Mouse (Mus musculus) hindbrain, embryonic 10.5 days (tissue): ENCODE measurements at regions not wholly inside any gene's neighbourhood (a gene's known extent, or its start where the extent isn't known, plus 50 kb on each side); places are given as distances from the start of the nearest gene placed in this dataset.

Experiments used
- DNase-seq: peaks from one replicate; pipeline ENCODE4 v3.0.0-alpha.2; 2017; ENCODE audit warnings: low spot score
- H3K27ac ChIP-seq: fragments of 300-500 bp; sonication (generic); 2 replicates; pipeline ENCODE4 v1.5.1; 2016; ENCODE audit warnings: mild to moderate bottlenecking, moderate library complexity
- H3K27me3 ChIP-seq: fragments of 300-500 bp; sonication (generic); 2 replicates; pipeline ENCODE4 v1.6.1; 2016; ENCODE audit warnings: mild to moderate bottlenecking; ENCODE audit not compliant: poor library complexity, insufficient read depth, severe bottlenecking
- H3K36me3 ChIP-seq: fragments of 300-500 bp; sonication (generic); 2 replicates; pipeline ENCODE4 v1.6.1; 2016; ENCODE audit warnings: mild to moderate bottlenecking, moderate library complexity
- H3K4me1 ChIP-seq: fragments of 300-500 bp; sonication (generic); replicated peaks from 2 replicates; pipeline ENCODE4 v1.6.1; 2016; ENCODE audit warnings: mild to moderate bottlenecking
- H3K4me3 ChIP-seq: fragments of 300-500 bp; sonication (generic); 2 replicates; pipeline ENCODE4 v1.5.1; 2016; ENCODE audit warnings: mild to moderate bottlenecking, moderate library complexity
- H3K9me3 ChIP-seq: fragments of 300-500 bp; sonication (generic); 2 replicates; pipeline ENCODE4 v1.6.1; 2016; ENCODE audit warnings: mild to moderate bottlenecking, moderate library complexity
- WGBS: fragments of 180-500 bp; shearing (Covaris S2); methylation state at CpG from one replicate; pipeline ENCODE4 v1.1.7; 2016; 5-methylcytosine and 5-hydroxymethylcytosine counted together

DNA sequence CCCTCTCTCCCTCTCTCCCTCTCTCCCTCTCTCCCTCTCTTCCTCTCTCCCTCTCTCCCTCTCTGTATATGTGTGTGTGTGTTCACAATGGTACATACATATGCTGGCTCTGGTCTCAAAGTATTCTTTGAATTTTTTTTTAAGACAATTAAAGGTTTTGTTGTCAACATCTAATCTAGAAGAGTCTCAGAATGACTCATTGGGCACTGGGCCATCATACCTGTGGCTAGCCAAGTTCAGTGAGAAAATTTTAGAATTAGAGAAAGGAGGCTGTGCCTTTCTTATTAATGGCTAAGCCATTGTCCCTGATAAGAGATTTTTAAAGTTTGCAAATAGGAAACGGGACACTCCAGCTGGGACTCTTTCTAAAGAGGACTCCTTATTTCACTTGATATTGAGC is 164.1 kb downstream of the Tmx1 start:
- no peak for DNase-seq
- Histone ChIP-seq H3K4me3 (no peak overlapping the region), H3K27ac (no peak overlapping the region), H3K4me1 (peaks cover 8% of the 10 kb centered on the region; the same call in 1 of the 2 replicates), H3K9me3 (no peaks in the 10 kb centered on the region), H3K36me3 (no peaks in the 10 kb centered on the region), H3K27me3 (no peaks in the 10 kb centered on the region)
- 82% methylated on average over 1 of the region's 1 CpGs for WGBS

GRCm38 (mm10) chr12:70617979-70618378 is 165.1 kb downstream of the Tmx1 start:
- H3K36me3 ChIP-seq: no peaks in the 10 kb centered on the region
- no peak overlapping the region for H3K4me3 ChIP-seq
- peaks cover 8% of the 10 kb centered on the region; the same call in 1 of the 2 replicates for H3K4me1 ChIP-seq
- DNase-seq: no peak
- WGBS: 81% methylated on average over 3 of the region's 3 CpGs
- no peak overlapping the region for H3K27ac ChIP-seq
- no peaks in the 10 kb centered on the region for H3K27me3 ChIP-seq
- no peaks in the 10 kb centered on the region for H3K9me3 ChIP-seq

GRCm38 (mm10) chr12:70619436-70619835 is 166.5 kb downstream of the Tmx1 start:
- WGBS: 90% methylated on average over 2 of the region's 2 CpGs
- H3K27ac ChIP-seq: no peak overlapping the region
- H3K4me3 ChIP-seq: no peak overlapping the region
- H3K9me3 ChIP-seq: no peaks in the 10 kb centered on the region
- H3K36me3 ChIP-seq: no peaks in the 10 kb centered on the region
- DNase-seq: no peak
- no peaks in the 10 kb centered on the region for H3K27me3 ChIP-seq
- H3K4me1 ChIP-seq: peaks cover 11% of the 10 kb centered on the region; the same call in 1 of the 2 replicates

DNA sequence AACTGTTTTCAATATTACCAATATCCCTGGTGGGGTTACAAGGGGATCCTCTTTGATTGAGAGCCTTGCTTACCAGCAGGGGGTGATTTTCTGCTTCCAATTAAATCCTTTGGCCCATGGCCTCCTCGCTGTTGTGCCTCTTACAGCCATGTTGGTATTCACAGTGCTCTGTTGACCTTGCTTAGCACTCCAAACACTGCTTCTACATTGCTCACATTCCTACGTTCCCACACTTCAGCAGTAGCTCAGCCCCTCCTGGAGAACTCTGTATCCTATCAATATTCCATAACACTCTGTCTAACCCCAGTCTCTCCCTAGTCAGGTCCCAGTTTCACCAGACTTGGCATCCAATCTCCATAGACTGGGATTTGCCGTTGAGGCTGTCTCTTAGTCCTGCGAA is 169.1 kb downstream of the Tmx1 start:
- Histone ChIP-seq H3K9me3 (no peaks in the 10 kb centered on the region), H3K27ac (no peak overlapping the region), H3K36me3 (no peaks in the 10 kb centered on the region), H3K4me1 (0 out of 2 replicates have a peak, but pooled peaks cover 6% of the 10 kb centered on the region), H3K4me3 (no peak overlapping the region), H3K27me3 (no peaks in the 10 kb centered on the region)
- DNase-seq: no peak
- 60% methylated on average over 4 of the region's 4 CpGs for WGBS

- H3K27ac ChIP-seq: no peak overlapping the region
- H3K27me3 ChIP-seq: no peaks in the 10 kb centered on the region
- 0 out of 2 replicates have a peak, but pooled peaks cover 6% of the 10 kb centered on the region for H3K4me1 ChIP-seq
- H3K9me3 ChIP-seq: no peaks in the 10 kb centered on the region
- 76% methylated on average over 9 of the region's 9 CpGs for WGBS
- no peak for DNase-seq
- H3K36me3 ChIP-seq: no peaks in the 10 kb centered on the region
- H3K4me3 ChIP-seq: no peak overlapping the region
These were observed 171.5 kb downstream of the Tmx1 start for GRCm38 (mm10) chr12:70624298-70624980.

DNA sequence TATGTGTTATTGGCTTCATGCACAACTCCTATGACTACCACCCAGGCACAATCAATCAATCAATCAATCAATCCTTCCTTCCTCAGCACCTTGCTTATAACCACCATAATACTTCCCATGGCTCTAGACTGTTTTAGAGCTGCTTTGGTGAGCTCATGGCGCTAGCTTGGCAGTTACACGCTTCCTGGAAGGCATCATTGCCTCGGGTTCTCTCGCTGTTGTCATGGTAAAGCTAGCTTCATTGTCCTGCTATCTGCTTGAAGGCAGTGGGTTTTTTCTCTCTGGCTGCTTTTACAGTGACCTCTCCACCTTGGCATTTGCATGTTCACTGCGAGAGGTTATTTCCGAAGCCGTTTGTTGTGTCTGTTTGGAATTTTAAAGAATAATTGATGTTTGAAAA is 174.7 kb downstream of the Tmx1 start:
- Histone ChIP-seq H3K4me1 (peaks cover 7% of the 10 kb centered on the region; the same call in 1 of the 2 replicates), H3K27me3 (no peaks in the 10 kb centered on the region), H3K9me3 (no peaks in the 10 kb centered on the region), H3K36me3 (no peaks in the 10 kb centered on the region), H3K27ac (no peak overlapping the region), H3K4me3 (no peak overlapping the region)
- WGBS: 62% methylated on average over 7 of the region's 7 CpGs
- DNase-seq: no peak

DNA sequence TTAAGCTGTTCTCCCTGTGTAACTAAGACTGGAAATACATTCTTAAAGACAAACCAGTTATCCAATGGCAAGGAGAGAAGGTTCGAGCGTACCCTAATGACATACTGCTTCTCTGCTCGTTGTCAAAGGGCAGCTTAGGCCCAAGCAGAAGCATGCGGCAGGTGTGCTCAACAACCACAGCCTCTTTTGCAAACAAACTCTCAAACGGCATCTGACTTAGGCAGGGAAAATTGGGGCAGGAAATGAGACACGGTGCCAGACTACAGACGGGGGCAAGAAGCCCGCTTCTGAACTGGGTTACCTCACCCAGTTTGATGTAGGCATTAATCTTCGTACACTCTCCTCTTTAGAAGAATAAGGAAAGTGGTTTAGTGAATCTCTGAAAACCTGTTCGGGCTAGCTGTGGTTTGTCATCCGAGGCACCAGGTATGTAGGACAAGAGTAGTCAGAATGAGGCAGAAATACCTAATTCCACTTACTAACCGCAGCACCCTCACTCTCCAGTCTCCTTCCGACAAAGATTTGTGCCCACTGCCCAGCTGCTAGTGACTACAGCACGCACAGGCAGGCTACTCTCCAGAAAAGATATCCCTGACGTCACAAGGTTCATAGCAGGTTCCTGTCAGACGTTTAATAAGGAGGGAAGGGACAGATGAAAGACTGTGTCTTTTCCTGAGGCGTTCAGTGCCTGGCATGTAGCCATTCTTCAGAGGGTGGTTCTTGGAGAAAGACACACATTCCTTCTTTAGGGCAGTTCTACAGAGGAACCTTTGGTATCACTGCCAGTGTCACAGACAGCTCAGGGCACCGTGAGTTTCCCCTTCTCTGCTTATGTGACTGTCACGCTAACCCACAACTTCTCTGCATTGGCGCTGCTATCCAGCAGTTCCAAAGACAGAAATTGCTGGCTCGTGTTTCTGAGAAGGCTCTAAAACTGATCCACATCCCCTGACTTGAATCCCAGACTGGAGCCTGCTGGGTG is 175.8 kb downstream of the Tmx1 start:
- no peaks in the 10 kb centered on the region for H3K36me3 ChIP-seq
- no peaks in the 10 kb centered on the region for H3K27me3 ChIP-seq
- H3K4me3 ChIP-seq: no peak overlapping the region
- no peak for DNase-seq
- no peak overlapping the region for H3K27ac ChIP-seq
- no peaks in the 10 kb centered on the region for H3K9me3 ChIP-seq
- WGBS: 82% methylated on average over 21 of the region's 21 CpGs
- peaks cover 10% of the 10 kb centered on the region; the same call in 1 of the 2 replicates for H3K4me1 ChIP-seq

DNA sequence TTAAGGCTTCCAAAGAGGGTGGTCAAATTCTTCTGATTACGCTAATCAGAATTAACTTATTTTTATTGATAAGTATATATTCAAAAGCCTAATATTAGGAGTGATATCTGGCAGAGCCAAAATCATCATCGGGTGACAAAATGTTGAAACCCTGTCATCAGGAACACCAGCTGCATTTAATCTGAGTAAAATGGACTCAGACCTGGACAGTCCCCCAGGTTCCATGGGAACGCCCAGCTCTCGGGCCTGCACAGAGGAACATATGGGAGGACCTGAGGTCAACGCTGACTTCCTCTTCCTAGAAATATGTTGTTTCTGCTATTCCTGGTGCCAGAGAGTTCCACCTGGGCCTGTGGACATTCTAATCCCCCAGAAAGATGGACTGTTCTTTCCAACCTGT is 176.5 kb downstream of the Tmx1 start:
- Histone ChIP-seq H3K36me3 (no peaks in the 10 kb centered on the region), H3K27ac (no peak overlapping the region), H3K27me3 (no peaks in the 10 kb centered on the region), H3K4me1 (peaks cover 7% of the 10 kb centered on the region; the same call in 1 of the 2 replicates), H3K4me3 (no peak overlapping the region), H3K9me3 (no peaks in the 10 kb centered on the region)
- no peak for DNase-seq
- 85% methylated on average over 5 of the region's 5 CpGs for WGBS

- Histone ChIP-seq H3K27me3 (no peaks in the 10 kb centered on the region), H3K9me3 (no peaks in the 10 kb centered on the region), H3K27ac (0 out of 2 replicates have a peak overlapping the region, but pooled peaks have one; percentile 45), H3K36me3 (no peaks in the 10 kb centered on the region), H3K4me1 (peaks cover 6% of the 10 kb centered on the region; the same call in 1 of the 2 replicates), H3K4me3 (no peak overlapping the region)
- no peak for DNase-seq
- WGBS: 72% methylated on average over 6 of the region's 6 CpGs
These were observed 178.4 kb downstream of the Tmx1 start for GRCm38 (mm10) chr12:70631281-70631680.

DNA sequence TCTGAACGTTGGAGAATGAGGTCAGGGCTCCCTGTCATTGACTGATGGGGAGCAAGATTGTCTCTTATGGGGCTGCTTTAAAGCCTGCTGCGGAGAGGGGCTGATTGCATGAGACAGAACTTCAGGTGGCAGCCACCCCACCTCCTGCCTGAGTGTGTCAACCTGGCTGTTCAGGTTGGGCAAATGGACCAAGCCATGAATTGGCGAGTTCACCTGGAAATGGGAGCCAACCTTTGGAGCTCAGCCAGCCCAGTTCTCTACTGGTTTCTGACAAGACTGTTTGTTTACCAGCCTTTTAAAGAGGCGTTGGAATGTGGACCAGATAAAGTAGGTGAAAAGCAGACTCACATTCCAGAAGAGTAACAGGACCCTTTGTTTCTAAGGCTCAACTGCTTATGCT is 180.3 kb downstream of the Tmx1 start:
- Histone ChIP-seq H3K36me3 (no peaks in the 10 kb centered on the region), H3K4me3 (no peak overlapping the region), H3K27ac (no peak overlapping the region), H3K27me3 (no peaks in the 10 kb centered on the region), H3K9me3 (no peaks in the 10 kb centered on the region), H3K4me1 (peaks cover 6% of the 10 kb centered on the region; the same call in 1 of the 2 replicates)
- DNase-seq: no peak
- WGBS: 67% methylated on average over 4 of the region's 4 CpGs

GRCm38 (mm10) chr12:70633622-70634365 is 180.9 kb downstream of the Tmx1 start:
- Histone ChIP-seq H3K4me1 (peaks cover 6% of the 10 kb centered on the region; the same call in 1 of the 2 replicates), H3K27me3 (no peaks in the 10 kb centered on the region), H3K4me3 (no peak overlapping the region), H3K27ac (no peak overlapping the region), H3K36me3 (no peaks in the 10 kb centered on the region), H3K9me3 (no peaks in the 10 kb centered on the region)
- no peak for DNase-seq
- 72% methylated on average over 13 of the region's 13 CpGs for WGBS

DNA sequence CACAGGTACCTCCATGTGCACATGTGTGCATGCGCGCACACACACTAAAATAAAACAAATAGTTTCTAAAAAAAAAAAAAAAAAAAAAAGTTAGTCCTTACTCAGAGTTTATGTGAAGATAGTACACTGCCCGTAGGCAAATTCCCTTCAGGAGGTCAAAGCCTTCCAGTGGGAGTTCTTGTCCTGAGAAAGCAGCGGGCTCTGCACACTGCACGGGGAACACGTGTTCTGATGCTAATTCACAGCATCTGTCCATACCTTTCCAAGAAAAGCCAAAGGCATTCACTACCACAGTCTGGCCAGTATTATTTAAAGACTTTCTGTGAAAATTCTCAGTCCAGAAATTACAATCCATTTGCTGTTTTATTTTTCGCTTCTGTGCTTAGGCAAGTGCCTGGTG is 183.1 kb downstream of the Tmx1 start:
- no peak overlapping the region for H3K4me3 ChIP-seq
- no peaks in the 10 kb centered on the region for H3K27me3 ChIP-seq
- H3K36me3 ChIP-seq: no peaks in the 10 kb centered on the region
- no peak overlapping the region for H3K27ac ChIP-seq
- 87% methylated on average over 7 of the region's 7 CpGs for WGBS
- no peaks in the 10 kb centered on the region for H3K9me3 ChIP-seq
- DNase-seq: no peak
- H3K4me1 ChIP-seq: peaks cover 6% of the 10 kb centered on the region; the same call in 1 of the 2 replicates
